Mouse (Mus musculus): ENCODE results near the gene Psmf1. TPM values are rescaled to one million over a fixed set of nuclear protein-coding genes. Genes with fewer than 3 reads are reported as not detected.

Psmf1 gene
- polyA plus RNA-seq, 1 experiment from 2014 or later: 52.1 TPM

DNA sequence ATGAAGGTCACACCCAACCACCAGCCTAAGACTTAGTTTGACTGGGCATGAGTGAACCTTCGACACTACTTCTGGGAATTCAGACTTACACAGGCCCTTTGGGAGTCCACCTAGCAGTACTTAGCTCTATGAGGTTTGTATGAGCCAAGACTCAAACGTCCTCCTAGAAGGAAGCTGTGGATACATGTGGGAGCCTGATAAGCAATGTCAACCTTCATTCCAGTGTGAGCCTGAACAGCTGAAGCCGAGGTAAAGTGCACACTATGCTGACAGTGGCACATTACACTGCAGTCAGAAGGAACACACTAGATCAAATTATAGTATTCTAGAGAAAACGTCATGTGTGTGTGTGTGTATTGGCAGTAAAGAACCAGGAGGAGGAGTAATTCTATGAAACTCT is 5.5 kb downstream of the Psmf1 start:
- DNase-seq (ENCODE audit: low spot score): no peak

DNA sequence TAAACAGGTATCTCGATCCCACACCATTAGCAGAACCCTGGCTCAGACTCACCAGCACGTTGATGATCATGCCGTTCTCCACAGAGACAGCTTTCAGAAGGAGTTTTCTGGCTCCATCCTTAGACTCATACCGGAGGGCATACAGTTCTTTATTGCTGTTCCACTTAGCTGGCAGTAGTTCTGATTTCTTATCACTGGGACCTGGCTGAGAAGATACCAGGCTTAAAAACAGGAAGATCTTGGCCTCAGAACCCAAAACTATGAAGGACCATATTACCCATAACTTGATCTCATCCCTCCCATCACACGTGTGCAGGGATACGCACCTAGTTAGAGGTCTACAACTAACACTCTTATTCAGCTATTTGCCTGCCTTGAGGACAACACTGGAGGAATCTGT is 8.6 kb downstream of the Psmf1 start:
- DNase-seq (ENCODE audit: low spot score): no peak

DNA sequence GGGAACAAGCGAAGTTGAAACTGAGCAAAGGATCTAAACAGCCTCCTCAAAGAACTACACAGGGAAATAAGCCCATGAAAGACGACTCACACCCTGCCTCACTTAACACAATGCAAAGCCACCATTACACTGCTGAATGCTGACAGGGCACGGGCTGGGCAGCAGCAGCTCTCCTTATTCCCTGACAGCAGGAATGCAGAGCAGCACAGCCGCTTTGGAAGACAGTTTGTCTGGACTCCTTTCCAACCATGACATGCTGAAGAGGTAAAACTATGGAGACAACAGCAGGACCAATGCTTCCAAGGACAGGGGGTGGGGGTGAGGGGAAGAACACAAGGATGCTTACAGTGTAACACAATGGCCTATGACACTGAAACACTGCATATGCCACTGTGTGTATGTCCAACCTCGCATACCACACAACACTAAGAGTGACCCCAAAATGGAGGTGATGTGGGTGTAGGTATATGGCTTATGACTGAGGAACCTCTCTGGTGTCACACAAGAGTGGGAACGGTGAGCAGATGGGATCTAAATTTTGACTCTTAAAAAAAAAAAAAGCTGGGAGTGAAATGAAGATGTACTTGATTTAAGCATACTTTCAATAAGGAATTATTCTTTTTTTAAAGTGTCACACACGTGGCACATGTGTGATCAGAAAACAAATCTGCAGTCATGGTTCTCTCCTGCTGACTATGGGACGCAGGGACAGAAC is 10.7 kb downstream of the Psmf1 start:
- no peak for DNase-seq (ENCODE audit: low spot score)

DNA sequence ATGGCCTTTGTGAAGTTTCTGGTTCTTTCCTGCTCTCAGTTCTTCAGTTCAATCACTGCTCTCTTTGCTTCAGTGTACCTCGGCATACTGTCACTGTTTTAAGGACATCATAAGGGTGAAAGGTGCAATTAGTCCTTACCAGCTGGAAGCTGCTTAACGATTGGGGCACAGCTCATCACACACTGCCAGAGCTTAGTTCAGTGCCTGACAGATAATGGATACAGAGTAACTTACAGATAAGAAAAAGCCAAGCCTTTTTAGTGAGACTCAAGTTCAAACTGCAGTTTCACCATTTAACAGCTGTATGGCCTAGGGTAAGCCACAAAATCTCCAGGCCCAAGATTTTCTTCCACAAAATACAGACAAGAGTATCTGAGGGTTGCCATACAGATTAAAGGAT is 19.9 kb downstream of the Psmf1 start:
- no peak for DNase-seq (ENCODE audit: low spot score)

DNA sequence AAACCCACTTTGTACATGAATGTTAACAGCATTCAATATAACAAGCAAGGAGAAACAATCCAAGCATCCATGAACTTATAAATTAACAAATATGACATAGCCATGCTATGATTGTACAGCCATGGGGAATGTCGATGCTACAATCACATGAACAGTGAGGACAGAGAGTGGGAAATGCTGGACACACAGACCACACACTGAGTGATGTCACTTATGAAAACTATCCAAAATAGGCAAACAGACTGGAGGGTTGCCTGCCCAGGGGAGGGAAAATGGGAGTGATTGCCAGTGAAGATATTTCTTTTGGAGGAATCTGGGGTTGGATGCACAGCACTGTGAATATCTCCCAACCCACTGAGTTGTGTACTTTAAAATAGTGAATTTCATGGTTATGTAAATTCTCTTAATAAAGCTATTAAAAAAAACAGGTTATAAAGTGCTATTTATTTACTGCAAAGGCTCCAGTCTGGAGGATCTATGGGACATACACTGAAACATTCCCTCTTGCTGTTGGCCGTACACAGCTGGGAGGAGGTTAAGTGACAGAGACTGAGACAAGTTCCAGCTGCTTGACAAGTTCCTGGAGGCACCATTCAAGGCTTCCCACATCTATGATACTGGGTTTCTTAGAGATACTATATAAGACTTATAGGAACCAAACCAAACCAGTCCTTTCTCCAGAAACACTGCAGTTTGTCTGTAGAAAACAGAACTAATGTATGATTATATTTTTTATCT is 27.5 kb downstream of the Psmf1 start:
- no peak for DNase-seq (ENCODE audit: low spot score)

DNA sequence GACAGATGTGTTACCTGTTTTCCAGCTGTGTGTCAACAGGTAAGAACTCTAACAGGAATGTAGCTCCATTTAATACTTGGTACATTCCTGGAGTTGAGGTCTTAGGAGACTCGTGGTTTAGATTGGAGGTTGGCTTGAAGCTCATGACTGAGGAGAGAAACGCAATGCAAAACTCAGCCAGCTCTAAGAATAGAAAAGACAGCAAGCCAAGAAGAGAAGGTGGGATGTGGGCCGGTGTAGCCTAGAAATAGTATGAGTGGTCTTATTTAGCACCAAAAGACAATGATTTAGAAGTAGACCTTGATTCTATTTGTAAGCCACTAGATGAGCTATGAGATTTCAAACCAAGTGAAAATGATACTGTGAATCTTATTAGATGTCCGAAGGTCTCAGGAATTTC is 28.5 kb downstream of the Psmf1 start:
- no peak for DNase-seq (ENCODE audit: low spot score)

DNA sequence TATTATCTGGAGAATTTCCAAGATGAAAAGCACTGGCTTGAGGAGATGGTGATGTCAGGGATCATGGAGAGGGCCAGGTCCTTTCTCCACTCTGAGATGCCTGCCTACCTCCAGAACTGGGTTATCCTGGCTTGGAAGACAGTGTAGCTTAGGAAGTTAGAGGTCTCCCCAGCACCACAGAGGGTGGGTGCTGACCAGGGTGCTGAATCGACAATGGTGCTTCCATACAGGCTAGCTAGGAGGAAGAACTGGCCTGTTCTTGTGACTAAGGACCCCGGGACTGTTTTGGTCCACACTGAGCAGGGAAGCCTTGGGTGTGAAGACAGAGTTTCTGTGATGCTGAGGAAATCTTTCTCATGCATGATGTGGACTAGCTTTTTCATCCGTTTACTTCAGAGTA is 31.3 kb downstream of the Psmf1 start:
- peak; percentile 13 for DNase-seq (ENCODE audit: low spot score)

DNA sequence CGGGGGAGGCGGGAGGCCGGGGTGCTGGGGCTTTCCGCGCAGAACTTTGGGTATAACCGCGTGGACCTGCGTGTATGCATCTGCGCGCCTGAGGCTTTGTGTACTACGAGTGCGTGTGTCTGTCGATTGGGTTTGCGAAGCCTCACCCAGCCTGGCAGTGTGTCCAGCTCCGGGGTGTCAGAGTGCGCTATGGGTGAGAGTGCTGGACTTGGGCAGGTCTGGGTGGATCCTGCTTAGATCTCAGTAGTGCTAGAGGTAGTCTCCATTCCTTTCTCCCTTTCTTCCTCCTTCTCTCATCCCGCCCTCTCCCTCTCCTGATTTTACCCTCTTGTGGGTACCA is 41.2 kb downstream of the Psmf1 start:
- no peak for DNase-seq (ENCODE audit: low spot score)

DNA sequence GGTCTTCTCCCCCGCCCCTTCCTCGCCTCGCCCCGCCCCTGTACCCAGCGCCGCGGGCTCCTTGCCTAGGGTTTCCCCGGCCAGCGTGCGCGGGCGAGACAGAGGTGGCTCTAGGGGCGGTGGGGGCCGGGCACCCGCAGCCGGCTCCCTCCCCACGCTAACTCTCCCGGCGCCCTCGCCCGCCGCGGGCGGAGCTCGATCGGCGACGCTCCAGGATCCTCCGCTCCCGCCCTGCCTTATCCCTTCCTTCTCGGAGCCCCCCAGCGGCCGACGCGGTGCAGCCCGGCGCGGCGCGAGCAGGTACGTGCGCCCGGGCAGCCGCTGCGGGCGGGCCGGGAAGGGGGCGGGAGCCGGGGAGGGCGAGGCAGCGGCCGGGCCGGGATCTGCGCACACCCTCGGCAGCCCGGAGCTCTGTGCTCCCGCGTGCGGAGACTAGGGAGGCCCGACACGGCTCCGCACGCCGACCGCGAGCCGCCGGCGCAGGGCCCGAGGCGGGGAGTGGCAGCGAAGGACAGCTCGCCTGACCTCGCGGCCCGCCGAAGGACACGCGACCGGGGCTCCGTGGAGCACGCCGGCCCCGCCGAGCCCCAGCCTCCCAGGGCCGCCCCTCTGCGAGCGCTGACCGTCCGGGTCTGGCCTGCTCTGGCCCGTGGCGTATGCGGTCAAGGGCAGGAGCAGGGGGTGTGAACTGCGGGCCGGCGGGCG is 41.7 kb downstream of the Psmf1 start:
- DNase-seq (ENCODE audit: low spot score): peak; percentile 5

DNA sequence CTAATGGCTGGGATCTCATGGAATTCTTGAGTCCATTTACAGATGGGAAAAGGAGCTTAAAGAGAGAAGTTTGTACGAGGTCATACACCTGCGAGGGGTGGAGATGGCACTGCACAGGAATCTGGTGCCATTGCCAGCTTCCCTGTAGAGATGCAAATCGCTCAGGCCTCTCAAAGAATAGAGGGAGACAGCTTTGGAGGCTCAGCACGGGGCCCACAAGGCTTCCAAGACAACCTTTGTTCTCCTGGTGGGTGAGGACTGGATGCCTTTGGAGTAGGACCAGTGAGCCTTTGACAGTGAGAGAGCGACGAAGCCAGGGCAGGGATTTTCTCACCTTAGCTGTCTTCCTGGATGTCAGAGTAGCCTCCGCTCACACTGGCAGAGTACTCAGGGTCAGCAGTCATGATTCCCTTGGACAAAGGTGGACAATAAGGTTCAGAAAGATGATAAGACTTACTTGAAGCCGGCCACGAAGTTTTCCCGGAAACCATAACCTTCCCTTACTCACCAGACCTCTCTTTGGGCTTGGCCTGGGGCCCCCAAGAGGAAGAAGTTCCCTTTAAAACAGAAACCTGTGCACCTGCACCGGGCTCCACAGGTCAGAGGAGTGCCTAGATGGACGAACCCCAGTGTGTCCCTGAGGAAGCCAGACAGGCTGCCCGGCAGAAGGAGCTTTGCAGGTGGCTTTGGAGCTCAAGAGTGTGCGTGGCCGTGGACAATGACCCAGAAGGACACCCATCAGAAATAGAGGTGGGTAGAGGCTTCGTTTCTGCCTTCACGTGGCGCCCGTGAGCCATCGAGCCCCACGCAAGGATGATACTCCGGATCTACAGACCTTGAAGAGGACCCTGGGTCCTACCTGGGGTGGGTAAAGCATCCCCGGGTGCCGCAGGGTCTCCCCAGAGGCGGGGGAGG is 42.5 kb downstream of the Psmf1 start, which contains the start of gene Tmem74b:
Tmem74b (plus strand) TSS at position 778 of the 915 bp plus-strand sequence.
- no peak for DNase-seq (ENCODE audit: low spot score)

DNA sequence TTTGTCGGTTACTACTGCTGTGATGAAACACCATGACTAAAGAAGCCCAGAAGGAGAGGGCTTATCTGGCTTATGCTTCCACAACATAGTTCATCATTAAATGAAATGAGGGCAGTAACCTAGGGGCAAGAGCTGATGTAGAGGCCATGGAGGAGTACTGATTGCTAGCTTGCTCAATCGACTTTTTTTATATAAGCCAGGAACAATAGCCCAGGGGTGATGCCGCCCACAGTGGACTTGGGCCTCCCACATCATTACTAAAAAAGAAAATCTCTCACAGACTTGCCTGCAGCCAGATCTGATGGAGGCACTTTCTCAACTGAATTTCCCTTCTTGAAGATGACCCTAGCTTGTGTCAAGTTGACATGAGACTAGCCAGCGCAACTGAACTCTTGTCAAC is 61.0 kb downstream of the Psmf1 start:
- DNase-seq (ENCODE audit: low spot score): no peak

DNA sequence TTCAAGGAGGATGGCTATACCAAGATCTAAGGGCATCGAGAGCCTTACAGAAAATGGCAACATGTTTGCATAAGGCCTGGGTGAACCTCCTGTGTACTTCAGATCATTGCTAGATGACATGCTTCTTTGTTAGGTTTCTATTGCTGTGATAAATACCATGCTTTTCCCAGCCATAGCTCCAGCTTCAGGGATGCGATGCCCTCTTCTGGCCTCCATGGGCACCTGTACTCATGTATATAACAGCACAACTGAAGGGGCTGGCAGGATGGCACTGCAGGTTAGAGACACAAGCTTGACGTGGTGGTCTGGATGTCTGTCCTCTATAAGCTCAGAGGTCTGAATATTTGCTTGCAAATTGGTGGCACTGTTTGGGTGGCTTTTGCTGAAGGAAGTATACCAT is 61.6 kb downstream of the Psmf1 start:
- DNase-seq (ENCODE audit: low spot score): peak; percentile 9

DNA sequence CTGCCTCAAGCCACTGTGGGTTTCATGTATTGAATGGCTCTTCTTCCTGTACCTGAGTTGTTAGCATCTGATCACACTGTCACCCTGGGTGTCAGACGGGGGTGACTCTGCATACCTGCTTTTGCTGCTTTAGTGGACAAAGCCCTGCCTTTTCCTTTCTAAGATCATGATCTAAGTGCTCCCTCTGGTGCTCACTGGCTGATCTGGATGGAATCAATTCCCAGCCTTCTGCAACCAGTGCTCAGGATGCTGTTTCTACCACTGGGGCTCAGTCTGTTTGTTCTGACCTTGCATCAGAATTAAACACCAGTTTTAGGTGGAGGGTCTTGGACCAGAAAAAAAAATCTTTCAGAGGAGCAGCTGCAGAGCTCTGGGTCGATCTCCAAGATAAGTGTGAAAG is 67.8 kb downstream of the Psmf1 start:
- no peak for DNase-seq (ENCODE audit: low spot score)

DNA sequence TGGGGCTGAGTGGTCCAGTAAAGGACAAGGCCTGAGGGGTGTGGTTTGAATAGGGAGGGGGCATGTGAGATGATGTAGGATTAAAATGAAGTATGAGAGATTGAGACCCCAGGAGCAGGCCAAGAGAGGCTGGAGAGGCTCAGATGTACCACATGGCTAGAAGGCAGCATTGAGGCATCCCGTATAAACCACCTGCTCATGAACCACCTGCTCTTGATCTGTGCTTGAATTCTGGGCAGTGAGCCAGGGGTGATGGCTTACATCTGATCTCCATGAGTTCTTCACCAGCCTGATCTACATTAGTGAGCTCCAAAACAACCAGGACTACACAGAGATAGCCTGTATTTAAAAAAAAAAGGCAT is 73.0 kb downstream of the Psmf1 start:
- DNase-seq (ENCODE audit: low spot score): no peak

DNA sequence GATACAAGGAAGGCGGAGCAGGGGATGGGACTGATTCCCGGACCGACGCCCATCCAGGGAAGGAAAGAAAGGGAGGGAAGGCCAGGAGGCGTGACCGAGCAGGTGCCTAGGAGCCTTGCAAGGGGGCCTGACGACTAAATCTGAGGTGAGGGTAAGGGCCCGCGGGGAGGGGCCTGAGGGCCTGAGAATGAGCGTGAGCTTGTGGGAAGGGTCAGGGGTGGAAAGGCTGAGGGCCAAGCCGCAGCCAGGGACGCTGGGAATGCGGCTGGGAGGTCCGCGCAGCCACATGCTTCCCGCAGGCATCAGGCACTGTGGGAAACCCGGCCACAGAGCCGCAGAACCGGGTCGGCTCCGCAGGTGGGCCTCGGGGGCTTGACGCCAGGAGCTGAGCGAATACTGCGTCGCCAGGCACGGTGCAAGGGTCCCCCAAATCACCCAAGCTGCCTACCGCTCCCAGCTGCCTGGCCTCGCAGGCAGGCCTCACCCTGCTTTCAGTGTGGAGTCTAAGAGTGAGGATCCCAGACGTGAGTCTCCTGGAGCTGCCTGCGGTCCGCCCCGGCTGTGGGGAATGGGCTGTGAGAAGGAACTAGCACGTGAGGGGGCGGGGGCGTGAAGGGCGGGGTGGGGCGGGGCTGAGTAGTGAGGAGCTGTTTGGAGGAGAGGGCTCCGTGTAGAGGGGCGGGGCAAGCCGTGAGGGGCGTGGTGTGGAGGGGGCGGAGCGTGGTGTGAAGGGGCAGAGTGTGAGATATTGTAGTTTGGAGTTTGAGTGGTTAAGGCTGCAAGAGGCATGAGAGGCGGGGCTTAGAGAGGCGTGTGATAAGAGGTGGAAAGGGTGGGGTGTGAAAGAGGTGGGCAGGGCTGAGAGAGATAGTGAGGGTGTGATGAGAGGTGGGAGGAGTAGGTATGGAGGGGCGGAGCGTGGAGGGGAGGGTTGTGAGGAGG is 73.7 kb downstream of the Psmf1 start:
- no peak for DNase-seq (ENCODE audit: low spot score)

DNA sequence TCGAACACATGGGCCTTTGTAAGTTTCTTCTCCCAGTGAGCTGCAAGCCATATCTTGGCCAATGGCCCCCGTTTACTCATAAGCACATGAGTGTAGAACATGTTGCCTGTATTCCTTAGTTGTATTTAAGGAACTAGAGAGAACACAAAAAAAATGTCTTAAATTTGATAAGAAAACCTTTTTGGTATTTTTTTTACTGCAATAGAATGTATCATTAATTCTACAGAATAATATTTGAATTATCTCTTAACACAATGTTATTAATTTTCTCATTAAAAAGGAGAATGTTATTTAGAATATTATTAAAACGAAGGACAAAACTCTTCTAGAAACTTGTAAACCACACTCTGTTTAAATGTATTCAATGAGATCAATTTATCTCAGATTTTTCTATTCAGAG is 75.6 kb downstream of the Psmf1 start, which contains the start of gene Rad21l:
Rad21l (minus strand) TSS at position 101 of the 400 bp plus-strand sequence.
- DNase-seq (ENCODE audit: low spot score): no peak

Data from thymus, postnatal 0 days (tissue).